Mouse (Mus musculus) kidney, adult 2 months (tissue): ENCODE results near the gene Vmn1r44. TPM values are rescaled to one million over a fixed set of nuclear protein-coding genes. Genes with fewer than 3 reads are reported as not detected.
"Not testable (repeated sequence)": the region's sequence is repeated elsewhere in the genome, so short reads cannot be mapped to it uniquely, and the experiment has no call there.

Experiments
- DNase-seq: peaks from one replicate; pipeline ENCODE4 v3.0.0; 2021
- H3K27ac ChIP-seq: fragments of 200-500 bp; 2 replicates; pipeline ENCODE4 v1.5.1; 2012; ENCODE audit warnings: low read depth, low read length, control low read depth, inconsistent platforms; ENCODE audit not compliant: insufficient read depth
- H3K27me3 ChIP-seq: fragments of 200-500 bp; replicated peaks from 2 replicates; pipeline ENCODE4 v1.6.1; 2012; ENCODE audit warnings: mild to moderate bottlenecking, moderate library complexity, low read length, inconsistent platforms; ENCODE audit not compliant: control insufficient read depth, insufficient read depth
- H3K36me3 ChIP-seq: fragments of 200-500 bp; 2 replicates; pipeline ENCODE4 v1.6.1; 2012; ENCODE audit warnings: mild to moderate bottlenecking, moderate library complexity, low read length, inconsistent platforms; ENCODE audit not compliant: control insufficient read depth, insufficient read depth
- H3K4me1 ChIP-seq: fragments of 200-500 bp; 2 replicates; pipeline ENCODE4 v1.6.1; 2011; ENCODE audit warnings: low read length; ENCODE audit not compliant: control insufficient read depth, insufficient read depth
- H3K4me3 ChIP-seq: fragments of 200-500 bp; 2 replicates; pipeline ENCODE4 v1.5.1; 2011; ENCODE audit warnings: mild to moderate bottlenecking, low read depth, low read length, control low read depth; ENCODE audit not compliant: insufficient read depth
- CTCF ChIP-seq: fragments of 200-500 bp; conservative IDR thresholded peaks from 2 replicates; pipeline ENCODE4 v1.5.1; 2011; ENCODE audit warnings: low read depth, mild to moderate bottlenecking, control low read depth, low read length, moderate library complexity, mixed read lengths; ENCODE audit not compliant: insufficient read depth, insufficient read length
- POLR2A ChIP-seq: fragments of 200-500 bp; IDR thresholded peaks from one replicate; pipeline ENCODE4 v1.6.1; 2011; ENCODE audit warnings: low read depth, low read length, control low read depth
- WGBS: fragments of 180-500 bp; shearing (Covaris S2); methylation state at CpG from one replicate; pipeline ENCODE4 v1.1.7; 2018; 5-methylcytosine and 5-hydroxymethylcytosine counted together
- polyA plus RNA-seq: library from polyadenylated mRNA; depleted of rRNA; stranded (reverse); fragments of >200 nt; gene quantifications from 2 replicates; pipeline ENCODE4 v1.2.3, GENCODE M21; 2012; rRNA removed

The Vmn1r44 gene
- polyA plus RNA-seq, 1 experiment: not detected

GRCm38 (mm10) chr6:89880867-89881266, 2.6 kb upstream of the Vmn1r44 start:
- no peak for TF ChIP-seq POLR2A
- no peak for TF ChIP-seq CTCF
- Histone ChIP-seq H3K36me3 (no peaks in the 10 kb centered on the region), H3K27me3 (no peaks in the 10 kb centered on the region), H3K4me1 (no peaks in the 10 kb centered on the region), H3K4me3 (no peak overlapping the region), H3K27ac (no peak overlapping the region)
- peak; percentile 3 for DNase-seq

- no peaks in the 10 kb centered on the region for H3K36me3 ChIP-seq
- DNase-seq: no peak
- no peaks in the 10 kb centered on the region for H3K4me1 ChIP-seq
- no peaks in the 10 kb centered on the region for H3K27me3 ChIP-seq
- WGBS: 46% methylated on average over 2 of the region's 2 CpGs
- TF ChIP-seq CTCF (no peak), POLR2A (no peak)
- no peak overlapping the region for H3K27ac ChIP-seq
- H3K4me3 ChIP-seq: no peak overlapping the region
Observed at GRCm38 (mm10) chr6:89883812-89884211, 352 bp downstream of the Vmn1r44 start.

GRCm38 (mm10) chr6:89940498-89940897, 57.0 kb downstream of the Vmn1r44 start, which contains the start of gene Vmn1r45:
TSS of gene Vmn1r45 (minus strand) at chr6:89940598.
- not testable (repeated sequence) for H3K4me3 ChIP-seq, DNase-seq, H3K27ac ChIP-seq, H3K4me1 ChIP-seq, H3K27me3 ChIP-seq, H3K36me3 ChIP-seq
- WGBS: 94% methylated on average over 2 of the region's 2 CpGs

- no peak overlapping the region for H3K4me3 ChIP-seq
- no peak for DNase-seq
- no peaks in the 10 kb centered on the region for H3K27me3 ChIP-seq
- no peaks in the 10 kb centered on the region for H3K4me1 ChIP-seq
- WGBS: 80% methylated on average over 2 of the region's 2 CpGs
- H3K36me3 ChIP-seq: no peaks in the 10 kb centered on the region
- TF ChIP-seq CTCF: no peak
- no peak overlapping the region for H3K27ac ChIP-seq
Observed at GRCm38 (mm10) chr6:89940926-89941325, 57.5 kb downstream of the Vmn1r44 start.

Other genes starting within 250 kb of the Vmn1r44 start
- gene Txnrd3, start 239.7 kb upstream of the Vmn1r44 start, polyA plus RNA-seq: 16.9 and 18.7 TPM in 2 replicates
- not detected in 2 replicates for gene Vmn1r40, start 176.1 kb upstream of the Vmn1r44 start, polyA plus RNA-seq
- not detected in 2 replicates for gene Vmn1r41, start 142.9 kb upstream of the Vmn1r44 start, polyA plus RNA-seq
- gene Vmn1r42, start 7.2 kb upstream of the Vmn1r44 start, polyA plus RNA-seq: not detected in 2 replicates
- not detected in 2 replicates for gene Vmn1r43, start 7.2 kb upstream of the Vmn1r44 start, polyA plus RNA-seq
- gene Vmn1r45, start 56.9 kb downstream of the Vmn1r44 start, polyA plus RNA-seq: not detected in 2 replicates
- gene Vmn1r46, start 85.7 kb downstream of the Vmn1r44 start, polyA plus RNA-seq: not detected in 2 replicates
- gene Vmn1r47, start 132.5 kb downstream of the Vmn1r44 start, polyA plus RNA-seq: not detected in 2 replicates
- not detected in 2 replicates for gene Vmn1r48, start 153.2 kb downstream of the Vmn1r44 start, polyA plus RNA-seq
- not detected in 2 replicates for gene Vmn1r49, start 194.8 kb downstream of the Vmn1r44 start, polyA plus RNA-seq
- gene Vmn1r50, start 217.8 kb downstream of the Vmn1r44 start, polyA plus RNA-seq: not detected in 2 replicates
- not detected in 2 replicates for gene Vmn1r51, start 238.9 kb downstream of the Vmn1r44 start, polyA plus RNA-seq